Mouse (Mus musculus): ENCODE data around the gene 2510039O18Rik.

DNA sequence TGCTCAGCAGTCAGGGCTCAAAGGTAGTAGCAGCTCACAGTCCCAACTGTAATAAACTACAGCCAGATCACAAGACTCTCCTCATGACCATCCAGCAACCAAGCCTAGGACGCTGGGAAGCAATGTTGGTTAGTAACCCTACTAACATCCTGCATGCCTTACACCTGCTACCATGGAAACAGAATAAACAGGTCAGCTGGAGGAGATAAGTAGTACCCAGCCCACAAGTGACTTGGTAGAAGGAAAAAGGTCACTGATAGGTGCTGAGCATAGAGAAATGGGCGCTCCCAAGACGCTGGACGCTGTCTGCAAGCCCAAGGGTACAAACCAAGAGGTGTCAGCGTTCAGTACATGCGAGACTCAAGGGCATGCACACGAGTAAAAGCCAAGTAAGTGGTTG, 40.2 kb upstream of the 2510039O18Rik start:
- no peak for TF ChIP-seq RAD21 (IDR thresholded peaks at IDR 0.05; ENCODE audit: low read depth, low read length)
- no peak for TF ChIP-seq POLR2A (IDR thresholded peaks at IDR 0.05; ENCODE audit: low read depth, low read length)
- no peak for TF ChIP-seq GABPA (IDR thresholded peaks at IDR 0.05; ENCODE audit: insufficient replicate concordance, low read depth, low read length)
- TF ChIP-seq MXI1 (IDR thresholded peaks at IDR 0.05; ENCODE audit: low read depth, low read length): no peak

Data from CH12.LX (cell line).